Mouse (Mus musculus) heart, embryonic 11.5 days (tissue): ENCODE data around the gene Ero1lb. TPM values are rescaled to one million over a fixed set of nuclear protein-coding genes. Genes with fewer than 3 reads are reported as not detected.

Source experiments
- ATAC-seq: fragments of 200-750 bp; cut with Nextera tagmentation; replicated peaks from 2 replicates; pipeline ENCODE4 v1.8.0; 2017; ENCODE audit warnings: moderate library complexity; ENCODE audit not compliant: insufficient number of reproducible peaks, low FRiP score, low TSS enrichment
- H3K27ac ChIP-seq: fragments of 300-500 bp; sonication (generic); 2 replicates; pipeline ENCODE4 v1.5.1; 2014; ENCODE audit warnings: mild to moderate bottlenecking, low read depth, low read length
- H3K27me3 ChIP-seq: fragments of 300-500 bp; sonication (generic); 2 replicates; pipeline ENCODE4 v1.6.1; 2014; ENCODE audit warnings: mild to moderate bottlenecking, low read length, mixed read lengths; ENCODE audit not compliant: control insufficient read depth, insufficient read depth
- H3K36me3 ChIP-seq: fragments of 300-500 bp; sonication (generic); 2 replicates; pipeline ENCODE4 v1.6.1; 2014; ENCODE audit warnings: mild to moderate bottlenecking, low read length, moderate library complexity, mixed read lengths; ENCODE audit not compliant: control insufficient read depth, insufficient read depth
- H3K4me1 ChIP-seq: fragments of 300-500 bp; sonication (generic); 2 replicates; pipeline ENCODE4 v1.6.1; 2014; ENCODE audit warnings: low read length; ENCODE audit not compliant: control insufficient read depth, insufficient read depth
- H3K4me2 ChIP-seq: fragments of 300-500 bp; sonication (generic); 2 replicates; pipeline ENCODE4 v1.6.1; 2014; ENCODE audit warnings: mild to moderate bottlenecking, moderate library complexity
- H3K4me3 ChIP-seq: fragments of 300-500 bp; sonication (generic); 2 replicates; pipeline ENCODE4 v1.5.1; 2014; ENCODE audit warnings: low read depth, low read length
- H3K9ac ChIP-seq: fragments of 300-500 bp; sonication (generic); 2 replicates; pipeline ENCODE4 v1.6.1; 2014; ENCODE audit warnings: mild to moderate bottlenecking, low read depth, low read length, moderate library complexity
- H3K9me3 ChIP-seq: fragments of 300-500 bp; sonication (generic); replicated peaks from 2 replicates; pipeline ENCODE4 v1.6.1; 2016; ENCODE audit warnings: low read length; ENCODE audit not compliant: control insufficient read depth
- WGBS: fragments of 180-500 bp; shearing (Covaris S2); extraction: QIAGEN DNeasy Blood & Tissue Kit; methylation state at CpG from one replicate; pipeline ENCODE4 v1.1.7; 2014; ENCODE audit not compliant: insufficient replicate concordance; 5-methylcytosine and 5-hydroxymethylcytosine counted together
- polyA plus RNA-seq: library from polyadenylated mRNA; unstranded; fragments of >200 nt; fragmentation: Nextera tagmentation; extraction: Ambion mirVana; gene quantifications from 2 replicates; pipeline ENCODE4 v1.2.1, GENCODE M21; 2014

Ero1lb gene
- polyA plus RNA-seq = 7.2 and 7.7 TPM in 2 replicates

DNA sequence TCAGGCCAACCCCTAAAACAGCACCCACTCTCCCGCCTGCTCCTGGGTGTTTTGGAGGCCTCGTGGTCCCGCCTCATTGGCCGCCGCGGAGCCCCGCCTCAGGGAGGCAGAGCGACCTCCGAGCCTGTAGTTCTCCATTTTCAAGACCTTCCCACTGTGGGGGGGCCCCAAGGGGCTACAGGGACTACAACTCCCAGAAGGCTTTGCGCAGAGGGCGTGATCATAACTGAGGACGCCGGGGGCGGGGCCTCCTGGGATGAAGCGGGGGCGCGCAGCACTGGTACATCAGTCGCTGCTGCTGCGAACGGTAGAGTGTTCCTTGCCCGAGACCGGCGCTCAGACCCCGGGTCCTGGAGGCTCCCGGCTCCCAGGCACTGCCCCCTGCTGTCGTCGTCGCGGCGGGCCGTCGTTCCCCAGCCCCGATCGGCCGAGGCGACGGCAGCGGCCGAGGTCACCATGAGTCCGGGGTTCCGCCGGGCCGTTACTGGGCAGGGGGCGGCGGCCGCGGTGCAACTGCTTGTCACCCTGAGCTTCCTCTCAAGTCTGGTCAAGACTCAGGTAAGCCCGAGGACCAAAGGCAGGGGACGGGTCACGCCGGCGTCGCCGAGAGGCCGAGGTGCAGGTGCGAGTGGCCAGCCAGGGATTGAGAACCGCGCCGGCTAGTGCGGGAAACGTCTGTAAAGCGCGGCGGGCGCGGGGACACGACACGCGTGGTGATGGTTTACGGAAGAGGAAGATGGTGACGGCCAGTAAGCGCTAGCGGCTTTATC lies at the start of gene Ero1lb:
Gene Ero1lb (plus strand): TSS at position 254 of the 770 bp plus-strand sequence.
- H3K9me3 ChIP-seq = no peaks in the 10 kb centered on the region
- H3K4me2 ChIP-seq = peak within 1 kb of the TSS; percentile 83
- H3K27me3 ChIP-seq = peaks cover 4% of the 10 kb centered on the region; the same call in 1 of the 2 replicates
- H3K4me1 ChIP-seq = peaks cover 3% of the 10 kb centered on the region; the same call in 1 of the 2 replicates
- ATAC-seq = peak; percentile 99
- H3K27ac ChIP-seq = no peak within 1 kb of the TSS
- peak within 1 kb of the TSS; percentile 75 for H3K4me3 ChIP-seq
- peak within 1 kb of the TSS; percentile 74 for H3K9ac ChIP-seq
- no peaks in the 10 kb centered on the region for H3K36me3 ChIP-seq
- WGBS = under 1% methylated on average over 73 of the region's 73 CpGs

DNA sequence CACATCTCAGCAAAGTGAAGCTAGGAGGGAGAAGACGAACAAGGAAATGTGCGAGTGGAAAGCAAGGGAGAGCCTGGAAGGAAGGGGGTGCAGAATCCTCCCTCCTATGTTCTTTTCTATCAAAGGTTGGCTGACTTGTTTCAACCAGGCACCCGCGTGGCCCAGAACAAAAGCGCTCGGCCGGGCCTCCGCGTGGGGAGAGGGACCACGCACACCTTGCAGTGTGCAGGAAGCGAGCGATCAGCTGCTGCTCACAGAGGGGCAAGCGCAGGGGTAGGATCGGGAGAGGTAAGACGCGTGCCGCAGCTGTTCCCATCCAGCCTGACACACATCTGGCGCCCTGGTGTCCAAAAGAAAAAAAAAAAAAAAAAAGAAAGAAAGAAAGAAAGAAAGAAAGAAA lies 46.3 kb upstream of the Ero1lb start:
- Histone ChIP-seq H3K4me2 (peak overlapping the region; percentile 92), H3K4me3 (peak overlapping the region; percentile 55), H3K9me3 (no peaks in the 10 kb centered on the region), H3K27ac (no peak overlapping the region), H3K4me1 (peaks cover 2% of the 10 kb centered on the region; the same call in 1 of the 2 replicates), H3K9ac (no peak overlapping the region), H3K27me3 (peaks cover 15% of the 10 kb centered on the region), H3K36me3 (no peaks in the 10 kb centered on the region)
- 7% methylated on average over 18 of the region's 18 CpGs for WGBS
- ATAC-seq = no peak

GRCm38 (mm10) chr13:12519955-12520584 lies 45.6 kb upstream of the Ero1lb start, which contains the start of gene Edaradd:
Edaradd (minus strand) TSS chr13:12520438.
- WGBS = under 1% methylated on average over 35 of the region's 35 CpGs
- H3K27me3 ChIP-seq = peaks cover 15% of the 10 kb centered on the region
- peak; percentile 65 for ATAC-seq

GRCm38 (mm10) chr13:12522346-12522745 lies 43.3 kb upstream of the Ero1lb start:
- no peaks in the 10 kb centered on the region for H3K9me3 ChIP-seq
- H3K4me1 ChIP-seq = peaks cover 2% of the 10 kb centered on the region; the same call in 1 of the 2 replicates
- no peak overlapping the region for H3K4me3 ChIP-seq
- no peak overlapping the region for H3K27ac ChIP-seq
- H3K27me3 ChIP-seq = peaks cover 15% of the 10 kb centered on the region
- no peak overlapping the region for H3K4me2 ChIP-seq
- no peak for ATAC-seq
- H3K36me3 ChIP-seq = no peaks in the 10 kb centered on the region
- H3K9ac ChIP-seq = no peak overlapping the region

More at GRCm38 (mm10) chr13:12519955-12520584, 45.6 kb upstream of the Ero1lb start, which contains the start of gene Edaradd:
- peak within 1 kb of the TSS; percentile 55 for H3K4me3 ChIP-seq
- H3K9ac ChIP-seq = peak within 1 kb of the TSS; percentile 62
- H3K4me1 ChIP-seq = peaks cover 2% of the 10 kb centered on the region; the same call in 1 of the 2 replicates
- H3K36me3 ChIP-seq = no peaks in the 10 kb centered on the region
- peak within 1 kb of the TSS; percentile 92 for H3K4me2 ChIP-seq
- no peaks in the 10 kb centered on the region for H3K9me3 ChIP-seq
- H3K27ac ChIP-seq = no peak within 1 kb of the TSS

DNA sequence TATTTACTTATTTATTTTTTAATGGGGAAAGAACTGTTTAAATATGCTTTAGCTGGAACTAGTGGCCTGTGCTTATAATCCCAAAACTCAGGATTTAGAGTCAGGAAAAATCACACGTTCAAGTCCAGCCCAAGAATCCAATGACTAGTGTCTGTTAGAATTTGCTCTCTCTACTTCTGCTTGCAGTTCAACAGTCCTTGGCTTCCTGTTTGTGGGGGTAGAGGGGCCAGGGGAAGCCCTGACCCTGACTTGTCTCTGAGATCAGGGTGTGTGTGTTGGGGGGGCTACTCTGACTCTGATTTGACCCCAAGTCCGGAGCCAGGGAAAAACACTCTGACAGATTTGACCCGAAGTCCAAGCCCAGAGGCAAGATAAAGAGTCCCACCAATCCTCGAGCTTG lies 40.0 kb upstream of the Ero1lb start:
- Histone ChIP-seq H3K27me3 (no peaks in the 10 kb centered on the region), H3K36me3 (no peaks in the 10 kb centered on the region), H3K27ac (no peak overlapping the region), H3K9me3 (no peaks in the 10 kb centered on the region), H3K4me2 (no peak overlapping the region), H3K4me3 (no peak overlapping the region), H3K4me1 (no peaks in the 10 kb centered on the region), H3K9ac (no peak overlapping the region)
- ATAC-seq = no peak
- 74% methylated on average over 4 of the region's 4 CpGs for WGBS

GRCm38 (mm10) chr13:12534628-12535027 lies 31.0 kb upstream of the Ero1lb start:
- H3K27me3 ChIP-seq = no peaks in the 10 kb centered on the region
- no peak overlapping the region for H3K4me2 ChIP-seq
- no peaks in the 10 kb centered on the region for H3K4me1 ChIP-seq
- H3K36me3 ChIP-seq = no peaks in the 10 kb centered on the region
- no peak overlapping the region for H3K4me3 ChIP-seq
- no peak overlapping the region for H3K27ac ChIP-seq
- no peak for ATAC-seq
- WGBS = 74% methylated on average over 3 of the region's 3 CpGs
- no peak overlapping the region for H3K9ac ChIP-seq
- H3K9me3 ChIP-seq = no peaks in the 10 kb centered on the region

GRCm38 (mm10) chr13:12537971-12538370 lies 27.7 kb upstream of the Ero1lb start:
- Histone ChIP-seq H3K4me1 (no peaks in the 10 kb centered on the region), H3K4me2 (no peak overlapping the region), H3K9ac (no peak overlapping the region), H3K36me3 (no peaks in the 10 kb centered on the region), H3K4me3 (no peak overlapping the region), H3K27me3 (no peaks in the 10 kb centered on the region), H3K9me3 (no peaks in the 10 kb centered on the region), H3K27ac (no peak overlapping the region)
- WGBS = 71% methylated on average over 6 of the region's 6 CpGs
- ATAC-seq = no peak

DNA sequence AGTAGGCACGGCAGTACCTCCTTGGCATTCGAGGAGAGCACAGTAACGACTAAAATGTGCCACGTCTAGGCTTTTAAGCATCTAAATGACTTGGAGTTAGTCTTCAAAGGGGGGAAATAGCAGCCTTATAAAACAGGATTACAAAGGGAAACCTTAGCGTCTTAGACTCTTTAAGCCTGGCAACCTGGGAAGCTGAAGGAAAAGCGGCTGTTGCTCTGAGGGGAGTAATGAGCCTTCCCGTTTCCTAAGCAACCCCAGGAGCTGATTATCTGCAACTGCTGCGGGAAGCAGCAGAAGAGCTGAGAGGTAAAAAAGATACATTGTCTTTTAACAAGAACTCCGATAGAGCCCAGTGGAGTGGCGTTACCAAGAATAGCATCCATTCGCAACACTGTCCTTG lies 26.0 kb upstream of the Ero1lb start:
- no peaks in the 10 kb centered on the region for H3K27me3 ChIP-seq
- no peaks in the 10 kb centered on the region for H3K9me3 ChIP-seq

More for the DNA sequence above, 26.0 kb upstream of the Ero1lb start:
- WGBS = 32% methylated on average over 11 of the region's 11 CpGs
- H3K9ac ChIP-seq = no peak overlapping the region
- ATAC-seq = no peak
- H3K4me2 ChIP-seq = no peak overlapping the region
- H3K36me3 ChIP-seq = no peaks in the 10 kb centered on the region
- no peak overlapping the region for H3K27ac ChIP-seq
- H3K4me3 ChIP-seq = no peak overlapping the region
- no peaks in the 10 kb centered on the region for H3K4me1 ChIP-seq
